Mouse (Mus musculus): ENCODE results near the gene Myadml2.
"Not testable (repeated sequence)": the region's sequence is repeated elsewhere in the genome, so short reads cannot be mapped to it uniquely, and the experiment has no call there.

DNA sequence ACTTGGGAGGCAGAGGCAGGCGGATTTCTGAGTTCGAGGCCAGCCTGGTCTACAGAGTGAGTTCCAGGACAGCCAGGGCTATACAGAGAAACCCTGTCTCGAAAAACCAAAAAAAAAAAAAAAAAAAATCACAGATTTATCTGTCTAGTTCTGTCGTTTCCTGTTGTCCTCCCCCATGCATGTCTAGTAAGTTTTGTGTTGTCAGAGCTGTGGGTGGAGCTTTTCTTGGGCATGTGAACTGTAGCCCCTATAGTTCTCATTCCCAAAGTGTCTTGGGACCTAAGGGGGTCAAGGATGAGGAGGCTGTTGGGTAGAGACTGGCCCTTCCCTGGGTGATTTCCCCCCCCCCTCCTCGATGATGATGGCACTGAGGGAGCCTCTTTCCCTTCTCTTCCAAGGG, 27.9 kb upstream of the Myadml2 start:
- not testable (repeated sequence) for TF ChIP-seq CTCF (IDR thresholded peaks at IDR 0.05; ENCODE audit: low read depth, low read length); POLR2A (IDR thresholded peaks at IDR 0.05; ENCODE audit: insufficient read depth, low read length); EP300 (IDR thresholded peaks at IDR 0.05; ENCODE audit: insufficient read depth, low read depth, low read length)
